Mouse (Mus musculus) olfactory bulb, adult 2 months (tissue): ENCODE measurements around the gene Rap2a.

Source experiments
- CTCF ChIP-seq: fragments of 200-500 bp; IDR thresholded peaks from 2 replicates; pipeline ENCODE4 v1.5.1; 2012; ENCODE audit warnings: low read depth, mild to moderate bottlenecking, low read length, moderate library complexity; ENCODE audit not compliant: insufficient read depth
- POLR2A ChIP-seq: fragments of 200-500 bp; IDR thresholded peaks from 2 replicates; pipeline ENCODE4 v1.6.1; 2012; ENCODE audit warnings: mild to moderate bottlenecking, low read depth, low read length, moderate library complexity; ENCODE audit not compliant: insufficient read depth

GRCm38 (mm10) chr14:120496827-120497226 is 18.6 kb downstream of the Rap2a start:
- no peak for TF ChIP-seq POLR2A
- TF ChIP-seq CTCF, result no peak
